Mouse (Mus musculus) lung, adult 2 months (tissue): ENCODE measurements at regions not wholly inside any gene's neighbourhood (a gene's known extent, or its start where the extent isn't known, plus 50 kb on each side); places are given as distances from the start of the nearest gene placed in this dataset.

ENCODE experiments used
- CTCF ChIP-seq: fragments of 200-500 bp; IDR thresholded peaks from 2 replicates; pipeline ENCODE4 v1.5.1; 2011; ENCODE audit warnings: mild to moderate bottlenecking, low read length, control low read depth; ENCODE audit not compliant: insufficient read depth
- POLR2A ChIP-seq: fragments of 200-500 bp; IDR thresholded peaks from 2 replicates; pipeline ENCODE4 v1.6.1; 2011; ENCODE audit warnings: low read depth, mild to moderate bottlenecking, control low read depth, low read length, borderline replicate concordance; ENCODE audit errors: extremely low read depth

- TF ChIP-seq CTCF: no peak
- TF ChIP-seq POLR2A: no peak
Measured at GRCm38 (mm10) chr11:21041201-21041600, 49.9 kb upstream of the Peli1 start.
